Mouse (Mus musculus) liver, embryonic 13.5 days (tissue): ENCODE measurements around the gene Ttll11. TPM values are rescaled to one million over a fixed set of nuclear protein-coding genes. Genes with fewer than 3 reads are reported as not detected.

Source experiments
- ATAC-seq: fragments of 200-750 bp; cut with Nextera tagmentation; 2 replicates; pipeline ENCODE4 v1.8.0; 2017; ENCODE audit warnings: low read depth, mild to moderate bottlenecking, moderate number of reproducible peaks, moderate library complexity
- DNase-seq: peaks from one replicate; pipeline ENCODE4 v3.0.0; 2022
- H3K27ac ChIP-seq: fragments of 300-500 bp; sonication (generic); 2 replicates; pipeline ENCODE4 v1.5.1; 2015; ENCODE audit warnings: moderate library complexity, mild to moderate bottlenecking, inconsistent platforms
- H3K27me3 ChIP-seq: fragments of 300-500 bp; sonication (generic); 2 replicates; pipeline ENCODE4 v1.6.1; 2015; ENCODE audit warnings: mild to moderate bottlenecking, inconsistent platforms
- H3K36me3 ChIP-seq: fragments of 300-500 bp; sonication (generic); 2 replicates; pipeline ENCODE4 v1.6.1; 2015; ENCODE audit warnings: mild to moderate bottlenecking, inconsistent platforms
- H3K4me1 ChIP-seq: fragments of 300-500 bp; sonication (generic); replicated peaks from 2 replicates; pipeline ENCODE4 v1.6.1; 2015; ENCODE audit warnings: inconsistent platforms
- H3K4me2 ChIP-seq: fragments of 300-500 bp; sonication (generic); 2 replicates; pipeline ENCODE4 v1.6.1; 2015; ENCODE audit warnings: inconsistent platforms, mild to moderate bottlenecking, moderate library complexity
- H3K4me3 ChIP-seq: fragments of 300-500 bp; sonication (generic); replicated peaks from 2 replicates; pipeline ENCODE4 v1.5.1; 2015; ENCODE audit warnings: mild to moderate bottlenecking, inconsistent platforms
- H3K9ac ChIP-seq: fragments of 300-500 bp; sonication (generic); 2 replicates; pipeline ENCODE4 v1.6.1; 2015; ENCODE audit warnings: mild to moderate bottlenecking, inconsistent platforms
- H3K9me3 ChIP-seq: fragments of 300-500 bp; sonication (generic); replicated peaks from 2 replicates; pipeline ENCODE4 v1.6.1; 2016; ENCODE audit warnings: inconsistent platforms
- WGBS: fragments of 180-500 bp; shearing (Covaris S2); methylation state at CpG from one replicate; pipeline ENCODE4 v1.1.7; 2015; ENCODE audit not compliant: insufficient replicate concordance; 5-methylcytosine and 5-hydroxymethylcytosine counted together
- polyA plus RNA-seq: library from polyadenylated mRNA; unstranded; fragments of >200 nt; fragmentation: Nextera tagmentation; extraction: Ambion mirVana; gene quantifications from 2 replicates; pipeline ENCODE4 v1.2.1, GENCODE M21; 2015

Ttll11 gene
- polyA plus RNA-seq, 1 experiment from 2014 or later = 0.91 TPM

GRCm38 (mm10) chr2:35965883-35966513 is 13.7 kb downstream of the Ttll11 start:
- Histone ChIP-seq H3K9ac (no peak overlapping the region), H3K9me3 (no peaks in the 10 kb centered on the region), H3K27me3 (0 out of 2 replicates have a peak, but pooled peaks cover 7% of the 10 kb centered on the region), H3K27ac (no peak overlapping the region), H3K4me2 (no peak overlapping the region), H3K4me3 (no peak overlapping the region), H3K36me3 (no peaks in the 10 kb centered on the region), H3K4me1 (no peaks in the 10 kb centered on the region)
- DNase-seq (no peak), ATAC-seq (no peak)
- 73% methylated on average over 10 of the region's 10 CpGs for WGBS

- Histone ChIP-seq H3K36me3 (no peaks in the 10 kb centered on the region), H3K9ac (no peak overlapping the region), H3K4me2 (no peak overlapping the region), H3K4me3 (no peak overlapping the region), H3K27ac (no peak overlapping the region), H3K27me3 (0 out of 2 replicates have a peak, but pooled peaks cover 7% of the 10 kb centered on the region), H3K9me3 (no peaks in the 10 kb centered on the region), H3K4me1 (no peaks in the 10 kb centered on the region)
- DNase-seq (no peak), ATAC-seq (no peak)
- 72% methylated on average over 2 of the region's 2 CpGs for WGBS
Observed at GRCm38 (mm10) chr2:35963280-35963679, 16.4 kb downstream of the Ttll11 start.

GRCm38 (mm10) chr2:35961593-35962127 is 18.1 kb downstream of the Ttll11 start:
- ATAC-seq (no peak), DNase-seq (no peak)
- Histone ChIP-seq H3K9ac (no peak overlapping the region), H3K4me2 (no peak overlapping the region), H3K27ac (no peak overlapping the region), H3K4me3 (no peak overlapping the region), H3K27me3 (0 out of 2 replicates have a peak, but pooled peaks cover 7% of the 10 kb centered on the region), H3K36me3 (no peaks in the 10 kb centered on the region), H3K4me1 (no peaks in the 10 kb centered on the region), H3K9me3 (no peaks in the 10 kb centered on the region)
- 56% methylated on average over 3 of the region's 3 CpGs for WGBS

- Histone ChIP-seq H3K9ac (no peak overlapping the region), H3K27me3 (no peaks in the 10 kb centered on the region), H3K36me3 (no peaks in the 10 kb centered on the region), H3K9me3 (no peaks in the 10 kb centered on the region), H3K4me1 (no peaks in the 10 kb centered on the region), H3K4me2 (no peak overlapping the region), H3K27ac (no peak overlapping the region), H3K4me3 (no peak overlapping the region)
- peak; percentile 54 for ATAC-seq
- no peak for DNase-seq
- WGBS = 53% methylated on average over 7 of the region's 7 CpGs
Observed at GRCm38 (mm10) chr2:35957471-35958140, 22.1 kb downstream of the Ttll11 start.

GRCm38 (mm10) chr2:35955211-35955610 is 24.5 kb downstream of the Ttll11 start:
- no peak for ATAC-seq
- H3K4me2 ChIP-seq = no peak overlapping the region
- no peaks in the 10 kb centered on the region for H3K36me3 ChIP-seq
- no peaks in the 10 kb centered on the region for H3K27me3 ChIP-seq
- no peaks in the 10 kb centered on the region for H3K9me3 ChIP-seq
- no peaks in the 10 kb centered on the region for H3K4me1 ChIP-seq
- 40% methylated on average over 5 of the region's 5 CpGs for WGBS
- no peak for DNase-seq
- no peak overlapping the region for H3K4me3 ChIP-seq
- no peak overlapping the region for H3K27ac ChIP-seq
- H3K9ac ChIP-seq = no peak overlapping the region

GRCm38 (mm10) chr2:35952187-35952958 is 27.3 kb downstream of the Ttll11 start:
- no peak overlapping the region for H3K9ac ChIP-seq
- H3K4me3 ChIP-seq = no peak overlapping the region
- H3K4me2 ChIP-seq = no peak overlapping the region
- H3K4me1 ChIP-seq = no peaks in the 10 kb centered on the region
- H3K36me3 ChIP-seq = no peaks in the 10 kb centered on the region
- H3K27ac ChIP-seq = no peak overlapping the region
- ATAC-seq (no peak), DNase-seq (no peak)
- H3K27me3 ChIP-seq = no peaks in the 10 kb centered on the region
- H3K9me3 ChIP-seq = no peaks in the 10 kb centered on the region
- 53% methylated on average over 16 of the region's 16 CpGs for WGBS

- no peak for DNase-seq
Observed at GRCm38 (mm10) chr2:35944896-35945295, 34.8 kb downstream of the Ttll11 start.

GRCm38 (mm10) chr2:35942960-35943359 is 36.8 kb downstream of the Ttll11 start:
- 37% methylated on average over 9 of the region's 9 CpGs for WGBS
- no peaks in the 10 kb centered on the region for H3K4me1 ChIP-seq

More at GRCm38 (mm10) chr2:35944896-35945295, 34.8 kb downstream of the Ttll11 start:
- Histone ChIP-seq H3K4me1 (no peaks in the 10 kb centered on the region), H3K9me3 (no peaks in the 10 kb centered on the region), H3K4me2 (no peak overlapping the region), H3K9ac (no peak overlapping the region), H3K4me3 (no peak overlapping the region), H3K36me3 (no peaks in the 10 kb centered on the region), H3K27me3 (no peaks in the 10 kb centered on the region), H3K27ac (no peak overlapping the region)
- WGBS = 67% methylated on average over 4 of the region's 4 CpGs
- ATAC-seq = no peak

GRCm38 (mm10) chr2:35935045-35935444 is 44.7 kb downstream of the Ttll11 start:
- H3K4me2 ChIP-seq = no peak overlapping the region
- 43% methylated on average over 5 of the region's 5 CpGs for WGBS

More at GRCm38 (mm10) chr2:35942960-35943359, 36.8 kb downstream of the Ttll11 start:
- Histone ChIP-seq H3K4me2 (no peak overlapping the region), H3K27ac (no peak overlapping the region), H3K27me3 (no peaks in the 10 kb centered on the region), H3K9ac (no peak overlapping the region), H3K36me3 (no peaks in the 10 kb centered on the region), H3K9me3 (no peaks in the 10 kb centered on the region), H3K4me3 (no peak overlapping the region)
- DNase-seq = no peak
- no peak for ATAC-seq

GRCm38 (mm10) chr2:35933116-35933515 is 46.6 kb downstream of the Ttll11 start:
- no peak overlapping the region for H3K4me3 ChIP-seq
- H3K4me1 ChIP-seq = no peaks in the 10 kb centered on the region
- H3K4me2 ChIP-seq = no peak overlapping the region
- H3K9ac ChIP-seq = no peak overlapping the region
- no peak overlapping the region for H3K27ac ChIP-seq
- DNase-seq (no peak), ATAC-seq (no peak)
- no peaks in the 10 kb centered on the region for H3K36me3 ChIP-seq
- H3K9me3 ChIP-seq = no peaks in the 10 kb centered on the region
- no peaks in the 10 kb centered on the region for H3K27me3 ChIP-seq
- WGBS = 75% methylated on average over 13 of the region's 13 CpGs

More at GRCm38 (mm10) chr2:35935045-35935444, 44.7 kb downstream of the Ttll11 start:
- ATAC-seq (no peak), DNase-seq (no peak)
- H3K4me3 ChIP-seq = no peak overlapping the region
- no peak overlapping the region for H3K9ac ChIP-seq
- H3K27me3 ChIP-seq = no peaks in the 10 kb centered on the region
- H3K27ac ChIP-seq = no peak overlapping the region
- no peaks in the 10 kb centered on the region for H3K4me1 ChIP-seq
- no peaks in the 10 kb centered on the region for H3K36me3 ChIP-seq
- H3K9me3 ChIP-seq = no peaks in the 10 kb centered on the region

GRCm38 (mm10) chr2:35931619-35932018 is 48.1 kb downstream of the Ttll11 start:
- no peaks in the 10 kb centered on the region for H3K27me3 ChIP-seq
- WGBS = 58% methylated on average over 3 of the region's 3 CpGs
- H3K4me2 ChIP-seq = no peak overlapping the region
- H3K36me3 ChIP-seq = no peaks in the 10 kb centered on the region
- ATAC-seq (no peak), DNase-seq (no peak)
- no peaks in the 10 kb centered on the region for H3K4me1 ChIP-seq
- no peak overlapping the region for H3K4me3 ChIP-seq
- H3K27ac ChIP-seq = no peak overlapping the region
- H3K9me3 ChIP-seq = no peaks in the 10 kb centered on the region
- no peak overlapping the region for H3K9ac ChIP-seq
